Mouse (Mus musculus): ENCODE measurements at regions not wholly inside any gene's neighbourhood (a gene's known extent, or its start where the extent isn't known, plus 50 kb on each side); places are given as distances from the start of the nearest gene placed in this dataset.

- DNase-seq, result no peak
- no peaks in the 10 kb centered on the region for H3K4me1 ChIP-seq (ENCODE audit: control insufficient read depth, insufficient read depth, low read length)
- no peak overlapping the region for H3K4me3 ChIP-seq (replicated peaks; ENCODE audit: extremely low read depth, low read depth, low read length)
- WGBS, result 84% methylated on average over 6 of the region's 6 CpGs
- TF ChIP-seq POLR2A (IDR thresholded peaks at IDR 0.05; ENCODE audit: borderline replicate concordance, extremely low read depth, low read depth, low read length) (no peak), CTCF (IDR thresholded peaks at IDR 0.05; ENCODE audit: insufficient read depth, low read length) (no peak)
Measured at GRCm38 (mm10) chr1:35985318-35985717, 82.9 kb upstream of the Hs6st1 start.

- H3K4me1 ChIP-seq (ENCODE audit: control insufficient read depth, insufficient read depth, low read length), result no peaks in the 10 kb centered on the region
- no peak overlapping the region for H3K4me3 ChIP-seq (replicated peaks; ENCODE audit: extremely low read depth, low read depth, low read length)
- TF ChIP-seq CTCF (IDR thresholded peaks at IDR 0.05; ENCODE audit: insufficient read depth, low read length) (no peak), POLR2A (IDR thresholded peaks at IDR 0.05; ENCODE audit: borderline replicate concordance, extremely low read depth, low read depth, low read length) (no peak)
- WGBS, result 73% methylated on average over 8 of the region's 8 CpGs
- no peak for DNase-seq
Measured at GRCm38 (mm10) chr1:35986666-35987065, 81.5 kb upstream of the Hs6st1 start.

DNA sequence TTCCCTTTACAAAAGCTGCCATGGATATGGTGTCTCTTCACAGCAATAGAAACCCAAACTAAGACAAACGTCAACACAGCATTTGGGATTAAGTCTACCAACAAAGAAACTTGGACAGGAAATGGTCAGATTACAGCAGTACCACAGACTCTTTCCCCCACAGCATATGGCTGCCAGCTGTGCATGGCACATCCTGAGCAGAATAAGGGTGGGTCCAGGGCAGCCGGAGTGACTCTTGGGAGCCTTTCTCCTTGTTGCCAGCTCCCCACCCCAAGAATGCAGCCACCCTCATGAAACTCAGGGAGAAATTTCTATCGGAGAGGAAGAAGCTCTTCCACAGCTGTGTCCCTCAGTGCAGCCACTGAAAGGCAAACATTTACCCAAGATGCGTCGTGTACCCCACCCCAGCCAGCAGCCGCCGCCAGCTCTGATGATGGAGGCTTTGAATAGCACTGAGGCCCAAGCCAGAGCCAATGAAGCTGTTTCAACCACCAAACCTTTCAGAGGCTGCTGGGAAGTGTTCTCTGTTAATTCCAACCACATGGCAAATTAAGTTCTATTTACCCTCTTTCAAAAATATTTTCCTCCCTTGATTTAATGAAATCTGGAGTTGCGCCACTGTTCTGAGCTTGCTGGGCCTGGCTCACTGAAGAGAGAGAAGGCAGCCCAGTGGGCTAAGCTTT lies 75.8 kb upstream of the Hs6st1 start:
- no peaks in the 10 kb centered on the region for H3K4me1 ChIP-seq (ENCODE audit: control insufficient read depth, insufficient read depth, low read length)
- TF ChIP-seq CTCF (IDR thresholded peaks at IDR 0.05; ENCODE audit: insufficient read depth, low read length), result no peak
- TF ChIP-seq POLR2A (IDR thresholded peaks at IDR 0.05; ENCODE audit: borderline replicate concordance, extremely low read depth, low read depth, low read length), result no peak
- 75% methylated on average over 8 of the region's 8 CpGs for WGBS
- no peak overlapping the region for H3K4me3 ChIP-seq (replicated peaks; ENCODE audit: extremely low read depth, low read depth, low read length)
- DNase-seq, result no peak

- Histone ChIP-seq H3K4me1 (ENCODE audit: control insufficient read depth, insufficient read depth, low read length) (no peaks in the 10 kb centered on the region), H3K4me3 (replicated peaks; ENCODE audit: extremely low read depth, low read depth, low read length) (no peak overlapping the region)
- DNase-seq, result no peak
- TF ChIP-seq POLR2A (IDR thresholded peaks at IDR 0.05; ENCODE audit: borderline replicate concordance, extremely low read depth, low read depth, low read length) (no peak), CTCF (IDR thresholded peaks at IDR 0.05; ENCODE audit: insufficient read depth, low read length) (no peak)
- 64% methylated on average over 3 of the region's 3 CpGs for WGBS
Measured at GRCm38 (mm10) chr1:35992937-35993336, 75.3 kb upstream of the Hs6st1 start.

DNA sequence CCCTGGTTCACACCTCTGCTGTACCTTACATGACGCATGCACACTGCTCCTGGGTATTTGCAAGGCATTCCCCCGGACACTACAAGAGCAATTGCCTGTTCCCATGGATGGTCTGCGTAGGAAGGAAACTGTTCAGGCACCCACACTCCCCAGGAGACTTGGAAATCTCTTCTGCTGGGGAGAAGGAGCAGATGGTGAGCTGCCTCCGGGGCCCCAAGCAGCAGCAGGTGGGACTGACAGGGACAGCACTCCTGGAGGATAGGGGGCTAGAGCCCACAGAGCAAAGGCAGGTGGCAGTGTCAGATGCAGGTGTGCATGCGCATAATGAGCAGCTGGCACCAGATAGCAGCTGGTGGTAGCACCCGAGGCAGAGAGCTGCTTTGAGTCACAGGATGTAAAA lies 72.5 kb upstream of the Hs6st1 start:
- no peak for DNase-seq
- no peak for TF ChIP-seq CTCF (IDR thresholded peaks at IDR 0.05; ENCODE audit: insufficient read depth, low read length)
- Histone ChIP-seq H3K4me3 (replicated peaks; ENCODE audit: extremely low read depth, low read depth, low read length) (no peak overlapping the region), H3K4me1 (ENCODE audit: control insufficient read depth, insufficient read depth, low read length) (no peaks in the 10 kb centered on the region)
- WGBS, result 75% methylated on average over 6 of the region's 6 CpGs

GRCm38 (mm10) chr1:36001319-36001718 lies 66.9 kb upstream of the Hs6st1 start:
- H3K4me3 ChIP-seq (replicated peaks; ENCODE audit: extremely low read depth, low read depth, low read length), result no peak overlapping the region
- 93% methylated on average over 5 of the region's 5 CpGs for WGBS
- TF ChIP-seq POLR2A (IDR thresholded peaks at IDR 0.05; ENCODE audit: borderline replicate concordance, extremely low read depth, low read depth, low read length) (no peak), CTCF (IDR thresholded peaks at IDR 0.05; ENCODE audit: insufficient read depth, low read length) (no peak)
- DNase-seq, result no peak
- no peaks in the 10 kb centered on the region for H3K4me1 ChIP-seq (ENCODE audit: control insufficient read depth, insufficient read depth, low read length)

DNA sequence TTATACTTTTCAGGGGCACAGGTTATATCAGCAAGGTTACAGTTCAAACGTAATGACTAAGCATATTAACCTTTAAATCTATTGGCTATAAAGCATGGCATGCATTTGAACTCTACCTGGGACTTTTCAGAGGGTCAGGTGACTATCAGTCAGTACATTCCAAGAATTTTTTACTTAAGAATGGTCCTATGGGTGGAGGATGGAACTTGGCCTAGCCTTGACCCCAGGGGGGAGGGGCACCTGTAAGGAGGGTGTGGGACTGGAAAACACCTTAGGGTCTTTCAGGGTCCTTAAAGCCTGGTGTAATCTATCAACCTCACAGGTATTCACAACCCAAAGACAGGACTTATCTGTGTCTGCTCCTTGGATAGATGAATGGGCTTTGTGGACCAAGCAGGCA lies 66.4 kb upstream of the Hs6st1 start:
- no peaks in the 10 kb centered on the region for H3K4me1 ChIP-seq (ENCODE audit: control insufficient read depth, insufficient read depth, low read length)
- H3K4me3 ChIP-seq (replicated peaks; ENCODE audit: extremely low read depth, low read depth, low read length), result no peak overlapping the region
- 66% methylated on average over 1 of the region's 1 CpGs for WGBS
- TF ChIP-seq POLR2A (IDR thresholded peaks at IDR 0.05; ENCODE audit: borderline replicate concordance, extremely low read depth, low read depth, low read length) (no peak), CTCF (IDR thresholded peaks at IDR 0.05; ENCODE audit: insufficient read depth, low read length) (no peak)
- no peak for DNase-seq

GRCm38 (mm10) chr1:36003592-36003991 lies 64.6 kb upstream of the Hs6st1 start:
- WGBS, result 38% methylated on average over 9 of the region's 9 CpGs
- no peak for DNase-seq
- no peaks in the 10 kb centered on the region for H3K4me1 ChIP-seq (ENCODE audit: control insufficient read depth, insufficient read depth, low read length)
- no peak overlapping the region for H3K4me3 ChIP-seq (replicated peaks; ENCODE audit: extremely low read depth, low read depth, low read length)
- TF ChIP-seq POLR2A (IDR thresholded peaks at IDR 0.05; ENCODE audit: borderline replicate concordance, extremely low read depth, low read depth, low read length) (no peak), CTCF (IDR thresholded peaks at IDR 0.05; ENCODE audit: insufficient read depth, low read length) (no peak)

DNA sequence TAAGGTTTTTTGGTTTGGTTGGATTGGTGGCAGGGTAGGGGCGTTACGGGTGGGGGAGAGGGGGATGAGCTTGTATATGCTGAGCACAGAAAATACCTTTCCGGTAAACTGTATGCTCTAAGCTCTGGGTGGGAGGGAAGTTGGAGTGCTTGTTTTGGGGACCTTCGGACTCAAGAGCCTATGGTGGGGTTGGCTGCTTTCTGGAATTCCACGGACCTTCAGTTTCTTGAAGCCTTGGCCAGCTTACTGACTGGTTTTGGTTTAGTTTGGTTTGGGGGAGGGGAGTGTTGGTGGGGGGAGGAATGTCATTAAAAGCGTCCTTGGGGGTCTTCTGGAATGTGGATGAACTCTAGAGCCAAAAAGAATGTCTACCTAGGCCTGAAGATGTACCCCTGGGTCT lies 59.6 kb upstream of the Hs6st1 start:
- DNase-seq, result no peak
- WGBS, result 79% methylated on average over 6 of the region's 6 CpGs

GRCm38 (mm10) chr1:36009010-36009619 lies 59.1 kb upstream of the Hs6st1 start:
- no peak for DNase-seq
- WGBS, result 48% methylated on average over 6 of the region's 6 CpGs
- H3K4me1 ChIP-seq (ENCODE audit: control insufficient read depth, insufficient read depth, low read length), result no peaks in the 10 kb centered on the region
- no peak for TF ChIP-seq CTCF (IDR thresholded peaks at IDR 0.05; ENCODE audit: insufficient read depth, low read length)
- no peak for TF ChIP-seq POLR2A (IDR thresholded peaks at IDR 0.05; ENCODE audit: borderline replicate concordance, extremely low read depth, low read depth, low read length)
- no peak overlapping the region for H3K4me3 ChIP-seq (replicated peaks; ENCODE audit: extremely low read depth, low read depth, low read length)

More for the DNA sequence above, 59.6 kb upstream of the Hs6st1 start:
- Histone ChIP-seq H3K4me1 (ENCODE audit: control insufficient read depth, insufficient read depth, low read length) (no peaks in the 10 kb centered on the region), H3K4me3 (replicated peaks; ENCODE audit: extremely low read depth, low read depth, low read length) (no peak overlapping the region)
- no peak for TF ChIP-seq CTCF (IDR thresholded peaks at IDR 0.05; ENCODE audit: insufficient read depth, low read length)
- no peak for TF ChIP-seq POLR2A (IDR thresholded peaks at IDR 0.05; ENCODE audit: borderline replicate concordance, extremely low read depth, low read depth, low read length)

Measured in lung, adult 2 months (tissue).